Mouse (Mus musculus) heart, embryonic 16.5 days (tissue): ENCODE data around the gene Ankfy1. TPM values are rescaled to one million over a fixed set of nuclear protein-coding genes. Genes with fewer than 3 reads are reported as not detected.
"Not testable (repeated sequence)": the region's sequence is repeated elsewhere in the genome, so short reads cannot be mapped to it uniquely, and the experiment has no call there.

Source experiments
- ATAC-seq: fragments of 200-750 bp; cut with Nextera tagmentation; replicated peaks from 2 replicates; pipeline ENCODE4 v1.8.0; 2017; ENCODE audit warnings: moderate number of reproducible peaks; ENCODE audit not compliant: insufficient read depth, low FRiP score; ENCODE audit errors: extremely low read depth
- H3K27ac ChIP-seq: fragments of 300-500 bp; sonication (generic); 2 replicates; pipeline ENCODE4 v1.5.1; 2014; ENCODE audit warnings: mild to moderate bottlenecking, low read length, control low read depth, moderate library complexity
- H3K27me3 ChIP-seq: fragments of 300-500 bp; sonication (generic); 2 replicates; pipeline ENCODE4 v1.6.1; 2014; ENCODE audit warnings: low read length, mixed read lengths; ENCODE audit not compliant: control insufficient read depth, insufficient read depth
- H3K36me3 ChIP-seq: fragments of 300-500 bp; sonication (generic); 2 replicates; pipeline ENCODE4 v1.6.1; 2014; ENCODE audit not compliant: control insufficient read depth, insufficient read depth
- H3K4me1 ChIP-seq: fragments of 300-500 bp; sonication (generic); 2 replicates; pipeline ENCODE4 v1.6.1; 2014; ENCODE audit warnings: low read length, mixed read lengths; ENCODE audit not compliant: control insufficient read depth, insufficient read depth
- H3K4me2 ChIP-seq: fragments of 300-500 bp; sonication (generic); 2 replicates; pipeline ENCODE4 v1.6.1; 2014; ENCODE audit warnings: low read depth, mild to moderate bottlenecking, control low read depth, low read length
- H3K4me3 ChIP-seq: fragments of 300-500 bp; sonication (generic); 2 replicates; pipeline ENCODE4 v1.5.1; 2014; ENCODE audit warnings: mild to moderate bottlenecking, control low read depth, low read length
- H3K9ac ChIP-seq: fragments of 300-500 bp; sonication (generic); 2 replicates; pipeline ENCODE4 v1.6.1; 2014; ENCODE audit warnings: low read length, control low read depth
- H3K9me3 ChIP-seq: fragments of 300-500 bp; sonication (generic); replicated peaks from 2 replicates; pipeline ENCODE4 v1.6.1; 2016; ENCODE audit warnings: low read length; ENCODE audit not compliant: control insufficient read depth
- WGBS: fragments of 180-500 bp; shearing (Covaris S2); extraction: QIAGEN DNeasy Blood & Tissue Kit; methylation state at CpG from one replicate; pipeline ENCODE4 v1.1.7; 2014; 5-methylcytosine and 5-hydroxymethylcytosine counted together
- polyA plus RNA-seq: library from polyadenylated mRNA; unstranded; fragments of >200 nt; fragmentation: Nextera tagmentation; extraction: Ambion mirVana; gene quantifications from 2 replicates; pipeline ENCODE4 v1.2.1, GENCODE M21; 2015

The Ankfy1 gene
- polyA plus RNA-seq, 1 experiment from 2014 or later: 16.1 TPM

GRCm38 (mm10) chr11:72695025-72695424, 5.2 kb downstream of the Ankfy1 start:
- Histone ChIP-seq H3K9me3 (no peaks in the 10 kb centered on the region), H3K4me2 (no peak overlapping the region), H3K9ac (no peak overlapping the region), H3K27ac (no peak overlapping the region), H3K4me3 (no peak overlapping the region), H3K36me3 (no peaks in the 10 kb centered on the region), H3K4me1 (peaks cover 18% of the 10 kb centered on the region), H3K27me3 (no peaks in the 10 kb centered on the region)
- no peak for ATAC-seq
- WGBS: 68% methylated on average over 3 of the region's 3 CpGs

- no peaks in the 10 kb centered on the region for H3K9me3 ChIP-seq
- no peaks in the 10 kb centered on the region; the same call in 1 of the 2 replicates for H3K36me3 ChIP-seq
- WGBS: 94% methylated on average over 2 of the region's 2 CpGs
- no peak overlapping the region for H3K4me2 ChIP-seq
- H3K27ac ChIP-seq: no peak overlapping the region
- ATAC-seq: no peak
- H3K9ac ChIP-seq: no peak overlapping the region
- peaks cover 8% of the 10 kb centered on the region for H3K4me1 ChIP-seq
- no peaks in the 10 kb centered on the region for H3K27me3 ChIP-seq
- no peak overlapping the region for H3K4me3 ChIP-seq
These were observed 6.7 kb downstream of the Ankfy1 start for GRCm38 (mm10) chr11:72696368-72696971.

DNA sequence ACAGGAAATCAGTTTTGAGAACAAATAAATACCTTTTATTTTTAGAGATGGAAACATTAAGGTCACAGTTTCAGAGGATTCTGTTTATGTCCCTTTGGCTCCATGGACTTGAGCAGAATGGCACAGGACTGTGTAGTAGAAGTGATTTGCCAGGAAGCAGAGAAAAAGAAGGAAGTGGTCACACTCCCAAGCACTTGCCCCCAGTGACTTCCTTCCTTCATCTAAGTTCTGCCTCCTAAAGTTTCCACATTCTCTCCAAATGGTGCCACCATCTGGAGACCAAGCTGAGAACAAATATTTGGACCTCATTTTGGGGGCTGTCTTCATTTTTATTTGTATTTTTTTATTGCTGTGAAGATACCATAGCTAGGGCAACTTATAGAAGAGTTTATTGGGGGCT, 7.5 kb downstream of the Ankfy1 start:
- Histone ChIP-seq H3K27me3 (no peaks in the 10 kb centered on the region), H3K9me3 (no peaks in the 10 kb centered on the region), H3K4me3 (no peak overlapping the region), H3K4me1 (peaks cover 1% of the 10 kb centered on the region; the same call in 1 of the 2 replicates), H3K27ac (no peak overlapping the region), H3K36me3 (no peaks in the 10 kb centered on the region; the same call in 1 of the 2 replicates), H3K4me2 (no peak overlapping the region), H3K9ac (no peak overlapping the region)
- no peak for ATAC-seq

DNA sequence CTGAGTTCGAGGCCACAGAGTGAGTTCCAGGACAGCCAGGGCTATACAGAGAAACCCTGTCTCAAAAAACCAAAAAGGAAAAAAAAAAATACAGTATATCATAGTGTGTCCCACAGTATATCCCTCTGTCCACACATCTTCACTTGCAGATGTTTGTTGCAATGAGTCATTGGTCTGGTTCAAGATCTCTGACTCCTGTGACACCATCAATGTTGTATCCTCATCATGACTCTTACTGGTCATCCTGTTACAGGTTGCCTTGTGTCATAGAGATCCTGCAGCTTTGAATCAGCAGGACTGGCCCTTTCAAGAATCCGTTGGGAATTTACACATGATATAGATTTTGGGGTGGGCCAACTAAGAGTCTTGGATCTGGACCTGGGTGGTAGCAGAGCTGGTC, 15.3 kb downstream of the Ankfy1 start:
- H3K4me2 ChIP-seq, ATAC-seq: not testable (repeated sequence)
- 87% methylated on average over 2 of the region's 2 CpGs for WGBS

DNA sequence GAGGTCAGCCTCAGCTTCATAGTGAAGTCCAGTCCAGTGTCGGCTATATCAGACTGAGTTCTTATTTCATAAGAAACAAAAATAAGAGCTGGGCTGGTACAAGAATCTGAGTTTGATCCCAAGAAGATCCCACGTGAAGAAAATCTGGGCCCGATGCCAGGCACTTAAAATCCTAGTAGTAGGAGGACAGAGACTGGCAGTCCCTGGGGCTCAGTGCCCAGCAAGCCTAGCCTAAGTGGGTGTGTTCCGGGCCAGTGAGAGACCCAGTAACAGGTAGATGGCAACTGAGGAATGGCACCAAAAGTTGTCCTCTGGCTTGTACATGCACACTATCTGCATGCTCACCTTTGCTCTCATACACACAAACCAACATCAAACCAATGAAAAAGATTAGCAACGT, 22.9 kb downstream of the Ankfy1 start:
- no peaks in the 10 kb centered on the region for H3K4me1 ChIP-seq
- WGBS: 71% methylated on average over 5 of the region's 5 CpGs
- no peak overlapping the region for H3K27ac ChIP-seq
- no peak overlapping the region for H3K4me3 ChIP-seq
- H3K36me3 ChIP-seq: peaks cover 16% of the 10 kb centered on the region
- ATAC-seq: no peak
- no peak overlapping the region for H3K9ac ChIP-seq
- H3K9me3 ChIP-seq: 0 out of 2 replicates have a peak, but pooled peaks cover 3% of the 10 kb centered on the region
- H3K27me3 ChIP-seq: no peaks in the 10 kb centered on the region
- H3K4me2 ChIP-seq: no peak overlapping the region

More for the DNA sequence above, 15.3 kb downstream of the Ankfy1 start:
- H3K9ac ChIP-seq, H3K4me1 ChIP-seq, H3K27me3 ChIP-seq, H3K9me3 ChIP-seq, H3K4me3 ChIP-seq, H3K36me3 ChIP-seq, H3K27ac ChIP-seq: not testable (repeated sequence)

DNA sequence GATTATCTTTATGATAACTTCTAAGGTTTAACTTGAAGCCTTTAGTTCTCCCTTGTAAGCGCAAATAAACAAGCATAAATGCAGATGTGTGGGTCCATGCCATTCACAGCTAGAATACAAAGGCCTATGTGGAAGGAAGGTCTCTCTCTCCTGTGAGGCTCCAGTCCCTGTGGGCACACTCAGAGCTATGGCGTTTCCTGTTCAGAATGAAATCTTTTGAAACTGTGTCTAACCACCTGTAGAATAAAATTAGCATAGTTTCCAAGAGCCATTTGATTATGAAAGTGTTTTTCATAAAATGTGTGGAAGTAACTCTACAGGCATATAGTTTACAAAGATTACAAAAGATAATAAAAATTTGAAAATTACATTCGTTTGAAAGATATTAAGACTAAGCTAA, 28.4 kb downstream of the Ankfy1 start:
- ATAC-seq: no peak
- peaks cover 10% of the 10 kb centered on the region for H3K36me3 ChIP-seq
- no peak overlapping the region for H3K4me2 ChIP-seq
- H3K27me3 ChIP-seq: no peaks in the 10 kb centered on the region
- WGBS: 82% methylated on average over 3 of the region's 3 CpGs
- H3K9ac ChIP-seq: no peak overlapping the region
- H3K27ac ChIP-seq: no peak overlapping the region
- no peaks in the 10 kb centered on the region for H3K9me3 ChIP-seq
- no peaks in the 10 kb centered on the region for H3K4me1 ChIP-seq
- no peak overlapping the region for H3K4me3 ChIP-seq

GRCm38 (mm10) chr11:72723165-72723564, 33.4 kb downstream of the Ankfy1 start:
- ATAC-seq: no peak

GRCm38 (mm10) chr11:72723871-72724270, 34.1 kb downstream of the Ankfy1 start:
- no peak for ATAC-seq
- H3K9me3 ChIP-seq: no peaks in the 10 kb centered on the region

More at GRCm38 (mm10) chr11:72723165-72723564, 33.4 kb downstream of the Ankfy1 start:
- Histone ChIP-seq H3K4me1 (no peaks in the 10 kb centered on the region), H3K27me3 (no peaks in the 10 kb centered on the region), H3K4me2 (no peak overlapping the region), H3K9me3 (no peaks in the 10 kb centered on the region), H3K36me3 (peaks cover 5% of the 10 kb centered on the region; the same call in 1 of the 2 replicates), H3K27ac (no peak overlapping the region), H3K9ac (no peak overlapping the region), H3K4me3 (no peak overlapping the region)
- 65% methylated on average over 2 of the region's 2 CpGs for whole genome bisulfite sequencing

GRCm38 (mm10) chr11:72726023-72726422, 36.2 kb downstream of the Ankfy1 start:
- H3K4me2 ChIP-seq: no peak overlapping the region
- H3K4me1 ChIP-seq: no peaks in the 10 kb centered on the region
- no peak overlapping the region for H3K27ac ChIP-seq
- H3K36me3 ChIP-seq: peaks cover 23% of the 10 kb centered on the region
- no peaks in the 10 kb centered on the region for H3K9me3 ChIP-seq
- no peak overlapping the region for H3K4me3 ChIP-seq
- no peak overlapping the region for H3K9ac ChIP-seq
- no peak for ATAC-seq
- H3K27me3 ChIP-seq: no peaks in the 10 kb centered on the region

More at GRCm38 (mm10) chr11:72723871-72724270, 34.1 kb downstream of the Ankfy1 start:
- Histone ChIP-seq H3K36me3 (peaks cover 7% of the 10 kb centered on the region; the same call in 1 of the 2 replicates), H3K27me3 (no peaks in the 10 kb centered on the region), H3K27ac (no peak overlapping the region), H3K4me2 (no peak overlapping the region), H3K4me1 (no peaks in the 10 kb centered on the region), H3K4me3 (no peak overlapping the region), H3K9ac (no peak overlapping the region)
